Mouse (Mus musculus) CH12.LX (cell line): ENCODE measurements around the gene Plrg1. TPM values are rescaled to one million over a fixed set of nuclear protein-coding genes. Genes with fewer than 3 reads are reported as not detected.

Experiments used
- DNase-seq: peaks from one replicate; pipeline ENCODE4 v3.0.0-alpha.2; 2013; ENCODE audit errors: extremely low read depth
- H3K27ac ChIP-seq: 2 replicates; pipeline ENCODE4 v1.5.1; 2012; ENCODE audit warnings: low read depth, mild to moderate bottlenecking, control low read depth, moderate library complexity; ENCODE audit not compliant: insufficient read depth
- H3K27me3 ChIP-seq: replicated peaks from 2 replicates; pipeline ENCODE3; 2012; ENCODE audit warnings: inconsistent platforms
- H3K36me3 ChIP-seq, 2 experiments: replicated peaks in 1 of 2; 2 replicates each; pipeline versions ENCODE3 to v1.6.1; 2012; ENCODE audit warnings: inconsistent platforms in 1 of 2, low read length in 1 of 2, mild to moderate bottlenecking in 1 of 2, mixed read lengths in 1 of 2, moderate library complexity in 1 of 2; ENCODE audit not compliant: control insufficient read depth in 1 of 2, insufficient read depth in 1 of 2
- H3K4me1 ChIP-seq, 2 experiments: 2 replicates each; pipeline ENCODE4 v1.6.1; 2012; ENCODE audit warnings: inconsistent platforms in 1 of 2, moderate library complexity in 1 of 2; ENCODE audit not compliant: insufficient read depth in 2 of 2, control insufficient read depth in 1 of 2
- H3K4me2 ChIP-seq: 2 replicates; pipeline ENCODE4 v1.6.1; 2012; ENCODE audit warnings: low read depth, mild to moderate bottlenecking, control low read depth; ENCODE audit not compliant: poor library complexity, insufficient read depth, severe bottlenecking
- H3K4me3 ChIP-seq, 3 experiments: fragments of 150-350 bp in 1 of 3; sonication (generic) in 1 of 3; replicated peaks in 1 of 3; 2 replicates each; pipeline versions ENCODE3 to v1.5.1; 2011 to 2012; ENCODE audit warnings: low read depth in 2 of 3, low read length in 2 of 3, mild to moderate bottlenecking in 2 of 3, moderate library complexity in 2 of 3, control low read depth in 1 of 3, improper control_type of control experiment in 1 of 3, inconsistent platforms in 1 of 3, mixed read lengths in 1 of 3; ENCODE audit not compliant: poor library complexity in 1 of 3
- H3K79me2 ChIP-seq: replicated peaks from 2 replicates; pipeline ENCODE4 v1.6.1; 2012; ENCODE audit warnings: mild to moderate bottlenecking, moderate library complexity; ENCODE audit not compliant: control insufficient read depth, poor library complexity, insufficient read depth, severe bottlenecking; ENCODE audit errors: extremely low read depth
- H3K9ac ChIP-seq: 2 replicates; pipeline ENCODE4 v1.6.1; 2012; ENCODE audit warnings: low read depth, mild to moderate bottlenecking, control low read depth, moderate library complexity; ENCODE audit not compliant: insufficient read depth
- H3K9me3 ChIP-seq: replicated peaks from 2 replicates; pipeline ENCODE3; 2012; ENCODE audit warnings: low read length, inconsistent platforms, mixed read lengths
- CHD2 ChIP-seq: IDR thresholded peaks from 2 replicates; pipeline ENCODE4 v1.6.1; 2011; ENCODE audit warnings: low read length, improper control_type of control experiment
- E2F4 ChIP-seq: IDR thresholded peaks from 2 replicates; pipeline ENCODE4 v1.6.1; 2011; ENCODE audit warnings: low read depth, low read length, improper control_type of control experiment; ENCODE audit not compliant: insufficient replicate concordance
- ELF1 ChIP-seq: IDR thresholded peaks from 2 replicates; pipeline ENCODE4 v1.6.1; 2014; ENCODE audit warnings: low read depth, mild to moderate bottlenecking, inconsistent platforms, low read length, improper control_type of control experiment
- ETS1 ChIP-seq: conservative IDR thresholded peaks from 2 replicates; pipeline ENCODE4 v1.6.1; 2012; ENCODE audit warnings: low read depth, mild to moderate bottlenecking, inconsistent platforms, low read length, improper control_type of control experiment, moderate library complexity
- GABPA ChIP-seq: IDR thresholded peaks from 2 replicates; pipeline ENCODE4 v1.6.1; 2012; ENCODE audit warnings: low read depth, low read length, improper control_type of control experiment, inconsistent platforms; ENCODE audit not compliant: insufficient replicate concordance
- HCFC1 ChIP-seq: IDR thresholded peaks from 2 replicates; pipeline ENCODE4 v1.6.1; 2012; ENCODE audit warnings: low read depth, mild to moderate bottlenecking, inconsistent platforms, low read length, improper control_type of control experiment
- JUND ChIP-seq: conservative IDR thresholded peaks from 2 replicates; pipeline ENCODE4 v1.6.1; 2011; ENCODE audit warnings: low read depth, low read length, improper control_type of control experiment
- KAT2A ChIP-seq: IDR thresholded peaks from 2 replicates; pipeline ENCODE4 v1.6.1; 2012; ENCODE audit warnings: low read length, improper control_type of control experiment, inconsistent platforms; ENCODE audit not compliant: insufficient replicate concordance
- MAFK ChIP-seq: IDR thresholded peaks from 2 replicates; pipeline ENCODE4 v1.6.1; 2011; ENCODE audit warnings: low read length, improper control_type of control experiment; ENCODE audit not compliant: insufficient replicate concordance
- MAX ChIP-seq: IDR thresholded peaks from 2 replicates; pipeline ENCODE4 v1.6.1; 2011; ENCODE audit warnings: low read length, improper control_type of control experiment
- MEF2A ChIP-seq: IDR thresholded peaks from 2 replicates; pipeline ENCODE4 v1.6.1; 2014; ENCODE audit warnings: low read depth, mild to moderate bottlenecking, inconsistent platforms, low read length, improper control_type of control experiment, borderline replicate concordance
- MXI1 ChIP-seq: IDR thresholded peaks from 2 replicates; pipeline ENCODE4 v1.6.1; 2011; ENCODE audit warnings: mild to moderate bottlenecking, low read depth, low read length, improper control_type of control experiment
- NELFE ChIP-seq: IDR thresholded peaks from 2 replicates; pipeline ENCODE4 v1.6.1; 2011; ENCODE audit warnings: low read depth, low read length, improper control_type of control experiment
- POLR2A ChIP-seq: IDR thresholded peaks from 2 replicates; pipeline ENCODE4 v1.6.1; 2011; ENCODE audit warnings: low read depth, mild to moderate bottlenecking, improper control_type of control experiment, low read length
- POLR2AphosphoS2 ChIP-seq: IDR thresholded peaks from 2 replicates; pipeline ENCODE4 v1.6.1; 2011; ENCODE audit warnings: low read depth, low read length, improper control_type of control experiment
- RCOR1 ChIP-seq: conservative IDR thresholded peaks from 2 replicates; pipeline ENCODE4 v1.6.1; 2012; ENCODE audit warnings: low read depth, mild to moderate bottlenecking, inconsistent platforms, low read length, improper control_type of control experiment
- USF1 ChIP-seq: IDR thresholded peaks from 2 replicates; pipeline ENCODE4 v1.6.1; 2014; ENCODE audit warnings: low read depth, mild to moderate bottlenecking, inconsistent platforms, low read length, improper control_type of control experiment
- ZKSCAN1 ChIP-seq: IDR thresholded peaks from 2 replicates; pipeline ENCODE4 v1.6.1; 2012; ENCODE audit warnings: low read depth, inconsistent platforms, low read length, improper control_type of control experiment, borderline replicate concordance
- ZNF384 ChIP-seq: IDR thresholded peaks from 2 replicates; pipeline ENCODE4 v1.6.1; 2012; ENCODE audit warnings: low read depth, low read length, improper control_type of control experiment, inconsistent platforms
- dilution Hi-C: fragments of 300-500 bp; cut with MboI; formaldehyde crosslinking; loops from 2 replicates; pipeline ENCODE4 v1.14.3; 2020; ENCODE audit warnings: low sequenced_read_pairs; ENCODE audit not compliant: extremely low pct_unique_long_range_greater_than_20kb, extremely low pct_ligation_motif_present
- in situ Hi-C: fragments of 300-500 bp; cut with MboI; formaldehyde crosslinking; loops from 3 replicates; pipeline ENCODE4 v1.14.3; 2019; ENCODE audit warnings: low sequenced_read_pairs, low pct_ligation_motif_present, low pct_unique_long_range_greater_than_20kb, mixed read lengths
- polyA plus RNA-seq: library from polyadenylated mRNA; unstranded; fragments of >175 nt; gene quantifications from 2 replicates; pipeline ENCODE4 v1.2.1, GENCODE M21; 2012; ENCODE audit warnings: low read depth; ENCODE audit not compliant: insufficient read length
- total RNA-seq, 2 experiments: library from RNA; depleted of rRNA; stranded (reverse); fragments of 300-350 nt in 1 of 2; fragments of >200 nt in 1 of 2; gene quantifications; 2 replicates each; pipeline ENCODE4 v1.2.3; 2012 to 2014

Plrg1 gene
- total and polyA plus RNA-seq, 3 experiments, result 93.1 to 128 (median 108) TPM

DNA sequence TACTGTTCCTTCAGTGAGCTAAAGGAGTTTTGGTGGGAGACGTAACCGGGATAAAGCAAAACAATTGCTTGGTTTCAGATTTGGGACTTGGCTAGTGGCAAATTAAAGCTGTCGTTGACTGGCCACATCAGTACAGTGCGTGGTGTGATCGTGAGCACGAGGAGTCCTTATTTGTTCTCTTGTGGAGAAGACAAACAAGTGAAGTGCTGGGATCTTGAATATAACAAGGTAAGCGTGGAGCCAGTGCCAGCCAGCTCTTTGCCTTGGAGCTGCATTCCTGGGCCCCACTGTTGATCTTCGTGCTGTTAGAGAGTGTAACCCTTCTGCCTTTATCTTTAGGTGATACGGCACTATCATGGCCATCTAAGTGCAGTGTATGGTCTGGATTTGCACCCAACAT lies 12.6 kb downstream of the Plrg1 start:
- H3K9me3 ChIP-seq, result no peaks in the 10 kb centered on the region
- no peak for DNase-seq
- no peaks in the 10 kb centered on the region for H3K79me2 ChIP-seq
- no peaks in the 10 kb centered on the region for H3K27me3 ChIP-seq
- no peak overlapping the region for H3K27ac ChIP-seq
- no peaks in the 10 kb centered on the region for H3K4me1 ChIP-seq
- dilution Hi-C loops (no loop called here), in situ Hi-C loops (no loop called here)
- no peak overlapping the region for H3K9ac ChIP-seq
- no peak overlapping the region for H3K4me2 ChIP-seq
- TF ChIP-seq RCOR1 (no peak), MXI1 (no peak), MAFK (no peak), NELFE (no peak), HCFC1 (no peak), MAX (no peak), GABPA (no peak), ETS1 (no peak), JUND (no peak), ELF1 (no peak), POLR2A (no peak), E2F4 (no peak)
- peaks cover 67 to 87% of the 10 kb centered on the region in 2 experiments for H3K36me3 ChIP-seq
- no peak overlapping the region for H3K4me3 ChIP-seq

DNA sequence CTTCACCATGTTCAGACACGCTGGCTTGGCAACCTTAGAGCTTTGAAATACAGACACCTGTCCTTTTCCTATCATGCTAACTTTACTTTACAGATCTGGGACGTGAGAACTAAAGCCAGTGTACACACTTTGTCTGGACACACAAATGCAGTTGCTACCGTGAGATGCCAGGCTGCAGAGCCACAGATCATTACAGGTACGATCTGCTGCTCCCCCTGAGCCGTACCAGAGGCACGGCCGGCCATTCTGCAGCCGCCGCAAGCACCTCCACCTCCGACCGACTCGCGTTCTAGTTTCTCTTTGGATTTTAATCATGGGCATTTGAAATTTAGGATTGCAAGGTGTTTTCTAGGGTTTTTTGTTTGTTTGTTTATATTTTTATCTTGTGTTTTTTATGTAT lies 13.5 kb downstream of the Plrg1 start:
- Histone ChIP-seq H3K9ac (no peak overlapping the region), H3K27me3 (no peaks in the 10 kb centered on the region), H3K27ac (no peak overlapping the region), H3K9me3 (no peaks in the 10 kb centered on the region), H3K4me1 (no peaks in the 10 kb centered on the region), H3K36me3 (peaks cover 61 to 88% of the 10 kb centered on the region in 2 experiments), H3K4me3 (no peak overlapping the region), H3K79me2 (no peaks in the 10 kb centered on the region), H3K4me2 (no peak overlapping the region)
- dilution Hi-C loops (no loop called here), in situ Hi-C loops (no loop called here)
- DNase-seq, result no peak
- TF ChIP-seq POLR2AphosphoS2 (no peak), MEF2A (no peak), HCFC1 (no peak), KAT2A (no peak), ZNF384 (no peak), USF1 (no peak), ZKSCAN1 (no peak), JUND (no peak), CHD2 (no peak), MAFK (no peak)
